Mouse (Mus musculus): ENCODE data around the gene Slc38a4. TPM values are rescaled to one million over a fixed set of nuclear protein-coding genes. Genes with fewer than 3 reads are reported as not detected.

The Slc38a4 gene
- total RNA-seq, 1 experiment from 2014 or later: not detected

- ATAC-seq (replicated peaks in 1 of 2; ENCODE audit: insufficient read depth in 1 of 2, low FRiP score in 2 of 2, low TSS enrichment in 1 of 2, low read depth in 1 of 2, poor library complexity in 2 of 2, severe bottlenecking in 2 of 2): no peak
Observed at GRCm38 (mm10) chr15:96956699-96957098, 99.1 kb downstream of the Slc38a4 start.

GRCm38 (mm10) chr15:96954389-96954788, 101.4 kb downstream of the Slc38a4 start:
- ATAC-seq (replicated peaks in 1 of 2; ENCODE audit: insufficient read depth in 1 of 2, low FRiP score in 2 of 2, low TSS enrichment in 1 of 2, low read depth in 1 of 2, poor library complexity in 2 of 2, severe bottlenecking in 2 of 2): no peak

- ATAC-seq (replicated peaks in 1 of 2; ENCODE audit: insufficient read depth in 1 of 2, low FRiP score in 2 of 2, low TSS enrichment in 1 of 2, low read depth in 1 of 2, poor library complexity in 2 of 2, severe bottlenecking in 2 of 2): no peak
Observed at GRCm38 (mm10) chr15:96953938-96954238, 101.9 kb downstream of the Slc38a4 start.

GRCm38 (mm10) chr15:96953112-96953937, 102.4 kb downstream of the Slc38a4 start:
- peak; percentile 80 to 83 for ATAC-seq (replicated peaks in 1 of 2; ENCODE audit: insufficient read depth in 1 of 2, low FRiP score in 2 of 2, low TSS enrichment in 1 of 2, low read depth in 1 of 2, poor library complexity in 2 of 2, severe bottlenecking in 2 of 2)

- no peak for ATAC-seq (replicated peaks in 1 of 2; ENCODE audit: insufficient read depth in 1 of 2, low FRiP score in 2 of 2, low TSS enrichment in 1 of 2, low read depth in 1 of 2, poor library complexity in 2 of 2, severe bottlenecking in 2 of 2)
Observed at GRCm38 (mm10) chr15:96952488-96952887, 103.3 kb downstream of the Slc38a4 start.

- no peak for ATAC-seq (replicated peaks in 1 of 2; ENCODE audit: insufficient read depth in 1 of 2, low FRiP score in 2 of 2, low TSS enrichment in 1 of 2, low read depth in 1 of 2, poor library complexity in 2 of 2, severe bottlenecking in 2 of 2)
Observed at GRCm38 (mm10) chr15:96951783-96952182, 104.0 kb downstream of the Slc38a4 start.

GRCm38 (mm10) chr15:96948471-96948870, 107.3 kb downstream of the Slc38a4 start:
- ATAC-seq (replicated peaks in 1 of 2; ENCODE audit: insufficient read depth in 1 of 2, low FRiP score in 2 of 2, low TSS enrichment in 1 of 2, low read depth in 1 of 2, poor library complexity in 2 of 2, severe bottlenecking in 2 of 2): peak in 1 of 2 experiments; percentile 56; a peak in 1 of 4 replicates

Other genes starting within 250 kb of the Slc38a4 start
- 5.6 and 8.8 TPM in 2 replicates for gene Pced1b, start 191.2 kb upstream of the Slc38a4 start, total RNA-seq (2017)
- gene Amigo2, start 191.3 kb upstream of the Slc38a4 start, total RNA-seq (2017): 4.3 and 5.9 TPM in 2 replicates

All from hematopoietic stem cell, adult 5-6 weeks (primary cell).